Mouse (Mus musculus): ENCODE results near the gene Sptan1. TPM values are rescaled to one million over a fixed set of nuclear protein-coding genes. Genes with fewer than 3 reads are reported as not detected.
A peak's percentile ranks its signal among the peaks of the same experiment; 100 is the strongest.

Gene Sptan1
- polyA plus RNA-seq, 1 experiment from 2014 or later: 196 TPM

DNA sequence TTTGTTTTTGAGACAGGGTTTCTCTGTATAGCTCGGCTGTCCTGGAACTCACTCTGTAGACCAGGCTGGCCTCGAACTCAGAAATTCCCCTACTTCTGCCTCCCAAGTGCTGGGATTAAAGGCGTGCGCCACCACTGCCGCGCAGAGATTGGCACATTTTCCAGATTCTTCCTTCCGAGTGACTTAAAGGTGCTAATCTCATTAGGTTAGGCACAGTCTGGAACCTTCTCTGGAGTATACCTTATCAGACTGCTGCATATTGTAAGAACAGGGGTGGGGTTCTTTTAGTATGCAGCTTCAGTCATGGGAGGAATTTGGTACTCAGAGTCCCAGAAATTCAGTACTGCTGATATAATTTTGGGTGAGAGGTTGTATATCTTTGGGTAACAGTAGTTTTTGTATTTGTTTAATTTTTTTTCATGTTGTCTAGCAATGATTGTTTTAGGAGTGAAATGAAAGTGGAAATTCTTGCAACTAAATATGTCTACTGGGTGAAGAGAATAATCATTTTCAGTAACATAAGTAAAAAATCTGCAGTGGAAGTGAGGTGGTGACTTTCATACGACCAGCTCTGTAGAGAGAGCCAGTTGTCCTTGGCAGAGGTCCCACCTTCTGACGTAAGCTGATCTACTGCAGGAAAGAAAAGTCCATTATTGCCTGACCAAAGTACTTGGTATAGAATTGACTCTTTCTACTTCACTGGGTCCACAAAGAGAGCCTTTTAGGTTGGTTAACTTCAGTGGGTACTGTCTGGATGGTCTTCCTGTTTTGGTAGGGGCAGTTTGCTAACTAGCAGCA, 6.7 kb downstream of the Sptan1 start:
- WGBS: 89% methylated on average over 9 of the region's 9 CpGs

DNA sequence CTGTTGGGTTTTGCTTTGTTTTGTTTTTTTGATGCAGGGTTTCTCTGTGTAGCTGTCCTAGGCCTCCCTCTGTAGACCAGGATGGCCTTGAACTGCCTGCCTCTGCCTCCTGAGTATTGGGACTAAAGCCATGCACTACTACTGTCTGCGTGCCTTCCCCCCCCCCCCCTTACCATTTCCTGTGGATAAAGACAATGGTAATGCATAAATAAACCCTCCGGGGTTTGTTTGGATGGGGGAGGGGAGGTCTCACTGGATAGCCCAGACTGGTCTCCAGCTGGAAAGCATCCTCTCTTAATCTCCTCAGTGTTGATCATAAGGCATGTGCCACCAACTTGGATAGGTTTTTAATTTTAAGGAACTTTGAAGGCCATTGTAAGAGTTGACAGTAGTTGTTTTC, 8.2 kb downstream of the Sptan1 start:
- Histone ChIP-seq H3K27me3 (ENCODE audit: control insufficient read depth, insufficient read depth, low read length) (no peaks in the 10 kb centered on the region), H3K9me3 (ENCODE audit: control insufficient read depth, low read length) (no peaks in the 10 kb centered on the region), H3K4me1 (ENCODE audit: control insufficient read depth, insufficient read depth, low read length) (0 out of 2 replicates have a peak, but pooled peaks cover 4% of the 10 kb centered on the region), H3K4me2 (ENCODE audit: low read depth) (no peak overlapping the region), H3K9ac (ENCODE audit: low read length) (no peak overlapping the region), H3K36me3 (ENCODE audit: control insufficient read depth, insufficient read depth, low read length) (peaks cover 10% of the 10 kb centered on the region), H3K4me3 (ENCODE audit: low read depth, low read length) (no peak overlapping the region), H3K27ac (ENCODE audit: low read depth, low read length) (0 out of 2 replicates have a peak overlapping the region, but pooled peaks have one; percentile 27)
- no peak for DNase-seq (ENCODE audit: low spot score)
- ATAC-seq (ENCODE audit: insufficient read depth, low FRiP score, low TSS enrichment): no peak
- WGBS: 3% methylated on average over 2 of the region's 2 CpGs

More for the DNA sequence above, 6.7 kb downstream of the Sptan1 start:
- DNase-seq (ENCODE audit: low spot score) (no peak), ATAC-seq (ENCODE audit: insufficient read depth, low FRiP score, low TSS enrichment) (no peak)
- peaks cover 14% of the 10 kb centered on the region for H3K4me1 ChIP-seq (ENCODE audit: control insufficient read depth, insufficient read depth, low read length)
- no peaks in the 10 kb centered on the region for H3K9me3 ChIP-seq (ENCODE audit: control insufficient read depth, low read length)
- no peak overlapping the region for H3K4me2 ChIP-seq (ENCODE audit: low read depth)
- no peak overlapping the region for H3K9ac ChIP-seq (ENCODE audit: low read length)
- peaks cover 7% of the 10 kb centered on the region for H3K36me3 ChIP-seq (ENCODE audit: control insufficient read depth, insufficient read depth, low read length)
- no peaks in the 10 kb centered on the region for H3K27me3 ChIP-seq (ENCODE audit: control insufficient read depth, insufficient read depth, low read length)
- H3K4me3 ChIP-seq (ENCODE audit: low read depth, low read length): no peak overlapping the region
- no peak overlapping the region for H3K27ac ChIP-seq (ENCODE audit: low read depth, low read length)

DNA sequence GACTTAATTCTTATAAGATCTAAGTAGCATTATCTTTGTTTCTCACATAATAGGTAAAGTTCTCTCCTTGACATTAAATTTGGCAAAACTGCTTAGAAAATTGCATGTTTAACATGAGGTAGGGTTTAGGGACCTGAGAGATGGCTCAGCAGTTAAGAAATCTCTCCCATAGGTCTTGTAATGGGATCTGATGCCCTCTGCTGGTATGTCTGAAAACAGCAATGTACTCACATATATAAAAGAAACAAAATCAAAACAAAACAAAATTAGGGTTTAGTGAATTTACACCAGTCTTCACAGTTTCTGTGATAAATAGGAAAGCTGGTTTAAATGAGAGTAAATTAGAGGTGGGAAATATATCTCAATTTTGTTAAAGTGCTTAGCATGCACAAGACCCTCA, 11.9 kb downstream of the Sptan1 start:
- H3K27ac ChIP-seq (ENCODE audit: low read depth, low read length): no peak overlapping the region
- 0 out of 2 replicates have a peak, but pooled peaks cover 2% of the 10 kb centered on the region for H3K4me1 ChIP-seq (ENCODE audit: control insufficient read depth, insufficient read depth, low read length)
- no peaks in the 10 kb centered on the region for H3K27me3 ChIP-seq (ENCODE audit: control insufficient read depth, insufficient read depth, low read length)
- H3K4me3 ChIP-seq (ENCODE audit: low read depth, low read length): no peak overlapping the region
- peaks cover 24% of the 10 kb centered on the region for H3K36me3 ChIP-seq (ENCODE audit: control insufficient read depth, insufficient read depth, low read length)
- no peak overlapping the region for H3K4me2 ChIP-seq (ENCODE audit: low read depth)
- DNase-seq (ENCODE audit: low spot score) (no peak), ATAC-seq (ENCODE audit: insufficient read depth, low FRiP score, low TSS enrichment) (no peak)
- H3K9me3 ChIP-seq (ENCODE audit: control insufficient read depth, low read length): no peaks in the 10 kb centered on the region
- no peak overlapping the region for H3K9ac ChIP-seq (ENCODE audit: low read length)

DNA sequence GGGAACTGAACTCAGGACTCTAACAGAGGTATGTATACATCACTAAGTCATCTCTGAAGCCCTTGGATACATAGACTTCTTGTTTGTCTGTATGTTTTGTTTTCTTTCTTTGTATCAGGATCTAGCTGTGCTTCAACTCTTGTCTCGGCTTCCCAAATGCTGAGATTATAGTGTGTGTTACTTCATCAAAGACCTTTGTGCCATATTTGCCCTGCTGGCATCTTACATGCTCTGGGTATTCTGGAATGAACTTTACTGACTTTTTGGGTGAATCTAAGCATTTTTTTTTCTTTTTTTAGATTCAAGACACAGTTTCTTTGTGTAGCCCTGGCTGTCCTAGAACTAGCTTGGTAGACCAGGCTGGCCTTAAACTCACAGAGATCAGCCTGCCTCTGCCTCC, 15.3 kb downstream of the Sptan1 start:
- DNase-seq (ENCODE audit: low spot score) (no peak), ATAC-seq (ENCODE audit: insufficient read depth, low FRiP score, low TSS enrichment) (no peak)
- H3K4me1 ChIP-seq (ENCODE audit: control insufficient read depth, insufficient read depth, low read length): no peaks in the 10 kb centered on the region
- no peak overlapping the region for H3K4me3 ChIP-seq (ENCODE audit: low read depth, low read length)
- H3K27ac ChIP-seq (ENCODE audit: low read depth, low read length): no peak overlapping the region
- 88% methylated on average over 1 of the region's 1 CpGs for WGBS
- H3K27me3 ChIP-seq (ENCODE audit: control insufficient read depth, insufficient read depth, low read length): no peaks in the 10 kb centered on the region
- no peak overlapping the region for H3K4me2 ChIP-seq (ENCODE audit: low read depth)
- H3K9me3 ChIP-seq (ENCODE audit: control insufficient read depth, low read length): no peaks in the 10 kb centered on the region
- H3K36me3 ChIP-seq (ENCODE audit: control insufficient read depth, insufficient read depth, low read length): peaks cover 42% of the 10 kb centered on the region
- H3K9ac ChIP-seq (ENCODE audit: low read length): no peak overlapping the region

DNA sequence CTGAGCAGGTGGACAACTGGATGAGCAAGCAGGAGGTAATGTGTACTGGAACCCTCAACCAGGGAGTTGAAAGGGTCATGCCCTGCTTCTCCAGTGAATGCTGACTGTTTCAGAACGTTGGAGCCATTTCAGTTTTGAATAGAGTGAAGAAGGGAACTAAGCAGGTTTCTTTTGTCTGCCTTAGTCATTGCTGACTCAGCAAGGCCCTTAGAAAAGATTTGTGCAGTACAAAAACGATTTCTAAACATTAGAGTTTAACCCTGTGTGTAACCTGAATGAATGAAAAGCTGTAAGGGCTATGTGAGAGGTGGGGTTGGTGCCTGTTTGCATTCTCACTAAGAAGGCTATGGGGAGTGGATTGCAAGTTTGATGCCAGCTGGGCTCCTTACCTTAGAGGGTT, 26.6 kb downstream of the Sptan1 start:
- Histone ChIP-seq H3K36me3 (ENCODE audit: control insufficient read depth, insufficient read depth, low read length) (peaks cover 39% of the 10 kb centered on the region), H3K27me3 (ENCODE audit: control insufficient read depth, insufficient read depth, low read length) (no peaks in the 10 kb centered on the region), H3K4me3 (ENCODE audit: low read depth, low read length) (no peak overlapping the region), H3K4me1 (ENCODE audit: control insufficient read depth, insufficient read depth, low read length) (no peaks in the 10 kb centered on the region), H3K27ac (ENCODE audit: low read depth, low read length) (no peak overlapping the region), H3K9ac (ENCODE audit: low read length) (no peak overlapping the region), H3K4me2 (ENCODE audit: low read depth) (no peak overlapping the region), H3K9me3 (ENCODE audit: control insufficient read depth, low read length) (no peaks in the 10 kb centered on the region)
- WGBS: 70% methylated on average over 2 of the region's 2 CpGs
- DNase-seq (ENCODE audit: low spot score) (no peak), ATAC-seq (ENCODE audit: insufficient read depth, low FRiP score, low TSS enrichment) (no peak)

DNA sequence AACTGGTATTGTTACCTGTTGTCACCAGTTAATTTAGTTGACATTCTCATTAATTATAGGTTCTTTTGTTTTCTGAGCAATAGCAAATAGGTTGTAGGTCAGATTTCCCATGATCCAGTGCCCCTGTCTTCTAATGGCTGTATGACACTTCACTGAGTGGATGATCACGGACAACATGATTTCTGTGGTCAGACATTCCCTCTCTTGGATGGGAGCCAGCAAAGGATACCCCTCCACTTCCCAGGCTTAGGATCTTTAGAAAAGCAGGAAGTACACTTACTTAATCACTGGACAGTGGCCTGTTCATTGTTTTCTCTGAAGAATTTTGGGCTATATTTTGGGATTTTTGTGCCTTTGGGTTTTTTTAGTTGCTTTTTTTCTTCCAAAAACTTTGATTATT, 43.7 kb downstream of the Sptan1 start:
- WGBS: 71% methylated on average over 1 of the region's 1 CpGs
- no peak overlapping the region for H3K4me3 ChIP-seq (ENCODE audit: low read depth, low read length)
- peaks cover 54% of the 10 kb centered on the region for H3K36me3 ChIP-seq (ENCODE audit: control insufficient read depth, insufficient read depth, low read length)
- no peak for ATAC-seq (ENCODE audit: insufficient read depth, low FRiP score, low TSS enrichment)
- H3K4me2 ChIP-seq (ENCODE audit: low read depth): no peak overlapping the region
- H3K9me3 ChIP-seq (ENCODE audit: control insufficient read depth, low read length): no peaks in the 10 kb centered on the region
- no peak overlapping the region for H3K27ac ChIP-seq (ENCODE audit: low read depth, low read length)
- no peak overlapping the region for H3K9ac ChIP-seq (ENCODE audit: low read length)
- no peaks in the 10 kb centered on the region for H3K4me1 ChIP-seq (ENCODE audit: control insufficient read depth, insufficient read depth, low read length)
- DNase-seq (ENCODE audit: low spot score): no peak
- no peaks in the 10 kb centered on the region for H3K27me3 ChIP-seq (ENCODE audit: control insufficient read depth, insufficient read depth, low read length)

DNA sequence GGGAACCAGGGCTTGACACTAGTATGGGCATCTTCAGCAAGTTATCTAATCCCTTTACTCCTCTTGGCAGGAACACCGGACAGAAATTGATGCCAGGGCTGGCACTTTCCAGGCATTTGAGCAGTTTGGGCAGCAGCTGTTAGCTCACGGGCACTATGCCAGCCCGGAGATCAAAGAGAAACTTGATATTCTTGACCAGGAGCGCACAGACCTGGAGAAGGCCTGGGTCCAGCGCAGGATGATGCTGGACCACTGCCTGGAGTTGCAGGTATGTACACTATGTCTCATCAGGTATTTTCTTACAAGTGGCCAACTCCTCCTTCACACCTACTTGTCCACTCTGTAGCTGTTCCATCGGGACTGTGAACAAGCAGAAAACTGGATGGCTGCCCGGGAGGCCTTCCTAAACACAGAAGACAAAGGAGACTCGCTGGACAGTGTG, 45.5 kb downstream of the Sptan1 start:
- Histone ChIP-seq H3K36me3 (ENCODE audit: control insufficient read depth, insufficient read depth, low read length) (peaks cover 58% of the 10 kb centered on the region), H3K4me3 (ENCODE audit: low read depth, low read length) (no peak overlapping the region), H3K27me3 (ENCODE audit: control insufficient read depth, insufficient read depth, low read length) (no peaks in the 10 kb centered on the region), H3K9ac (ENCODE audit: low read length) (no peak overlapping the region), H3K27ac (ENCODE audit: low read depth, low read length) (no peak overlapping the region), H3K4me1 (ENCODE audit: control insufficient read depth, insufficient read depth, low read length) (no peaks in the 10 kb centered on the region), H3K4me2 (ENCODE audit: low read depth) (no peak overlapping the region), H3K9me3 (ENCODE audit: control insufficient read depth, low read length) (no peaks in the 10 kb centered on the region)
- WGBS: 94% methylated on average over 8 of the region's 8 CpGs
- ATAC-seq (ENCODE audit: insufficient read depth, low FRiP score, low TSS enrichment) (no peak), DNase-seq (ENCODE audit: low spot score) (no peak)

DNA sequence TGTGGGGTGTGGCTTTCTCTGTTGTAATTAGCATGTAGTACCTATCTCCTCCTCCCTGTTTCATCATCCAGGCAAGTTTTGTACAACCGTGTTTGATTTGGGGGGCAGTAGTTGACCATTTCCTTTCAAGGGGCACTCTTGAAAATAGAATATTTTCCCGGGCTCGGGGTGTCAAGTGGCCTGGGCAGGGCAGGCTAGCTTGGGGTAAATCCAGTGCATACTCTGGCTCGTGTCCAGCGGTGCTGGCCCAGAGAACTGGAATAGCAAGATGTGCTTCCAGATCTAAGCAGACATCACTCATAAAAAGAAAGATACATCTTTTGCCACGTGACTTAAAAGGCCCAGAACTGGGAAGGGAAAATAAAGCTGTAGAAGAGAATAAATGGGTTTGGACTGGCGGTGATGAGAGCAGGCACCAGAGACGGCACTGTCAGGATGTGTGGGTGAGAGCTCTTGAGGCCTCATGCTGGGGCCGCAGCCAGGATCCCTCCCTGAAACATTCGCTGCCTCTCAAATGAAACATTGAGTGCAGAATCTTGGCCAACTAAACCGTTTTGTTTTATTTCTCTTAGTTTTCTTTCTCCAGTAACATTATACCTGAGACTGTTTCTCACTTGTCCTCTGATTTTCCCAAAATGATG, 49.1 kb downstream of the Sptan1 start:
- peaks cover 55% of the 10 kb centered on the region for H3K36me3 ChIP-seq (ENCODE audit: control insufficient read depth, insufficient read depth, low read length)

DNA sequence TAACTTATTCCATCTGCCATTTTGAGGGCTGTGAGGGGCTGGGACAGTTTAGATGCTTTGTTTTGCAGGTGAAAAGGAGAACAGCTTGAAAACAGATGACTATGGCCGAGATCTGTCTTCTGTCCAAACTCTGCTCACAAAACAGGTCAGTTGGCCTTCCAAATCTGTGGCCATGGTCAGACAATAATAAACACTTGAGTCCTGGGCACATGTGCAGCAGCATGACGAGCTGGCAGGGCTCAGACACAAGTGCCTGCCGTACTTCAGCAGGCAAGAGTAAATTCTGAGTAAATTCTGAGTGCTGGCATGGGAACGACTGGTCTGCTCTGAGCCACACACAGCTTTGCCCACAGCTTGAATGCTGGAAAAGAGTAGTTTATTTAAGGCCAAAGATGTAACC, 60.1 kb downstream of the Sptan1 start:
- H3K4me2 ChIP-seq (ENCODE audit: low read depth): no peak overlapping the region
- DNase-seq (ENCODE audit: low spot score): no peak
- H3K9ac ChIP-seq (ENCODE audit: low read length): no peak overlapping the region
- ATAC-seq (ENCODE audit: insufficient read depth, low FRiP score, low TSS enrichment): no peak
- H3K4me3 ChIP-seq (ENCODE audit: low read depth, low read length): no peak overlapping the region
- H3K27me3 ChIP-seq (ENCODE audit: control insufficient read depth, insufficient read depth, low read length): no peaks in the 10 kb centered on the region
- H3K27ac ChIP-seq (ENCODE audit: low read depth, low read length): no peak overlapping the region
- no peaks in the 10 kb centered on the region for H3K4me1 ChIP-seq (ENCODE audit: control insufficient read depth, insufficient read depth, low read length)
- no peaks in the 10 kb centered on the region for H3K9me3 ChIP-seq (ENCODE audit: control insufficient read depth, low read length)
- peaks cover 62% of the 10 kb centered on the region for H3K36me3 ChIP-seq (ENCODE audit: control insufficient read depth, insufficient read depth, low read length)
- 92% methylated on average over 4 of the region's 4 CpGs for WGBS

More for the DNA sequence above, 49.1 kb downstream of the Sptan1 start:
- H3K4me1 ChIP-seq (ENCODE audit: control insufficient read depth, insufficient read depth, low read length): no peaks in the 10 kb centered on the region
- no peak overlapping the region for H3K4me2 ChIP-seq (ENCODE audit: low read depth)
- H3K9me3 ChIP-seq (ENCODE audit: control insufficient read depth, low read length): no peaks in the 10 kb centered on the region
- no peak overlapping the region for H3K4me3 ChIP-seq (ENCODE audit: low read depth, low read length)
- no peak overlapping the region for H3K27ac ChIP-seq (ENCODE audit: low read depth, low read length)
- 95% methylated on average over 11 of the region's 11 CpGs for WGBS
- H3K9ac ChIP-seq (ENCODE audit: low read length): no peak overlapping the region
- DNase-seq (ENCODE audit: low spot score) (no peak), ATAC-seq (ENCODE audit: insufficient read depth, low FRiP score, low TSS enrichment) (no peak)
- H3K27me3 ChIP-seq (ENCODE audit: control insufficient read depth, insufficient read depth, low read length): no peaks in the 10 kb centered on the region
